Mouse (Mus musculus) heart, adult 11 months (tissue): ENCODE data around the gene Gpa33.

ENCODE experiments used
- DNase-seq: peaks from one replicate; pipeline ENCODE4 v3.0.0; 2022

Gene Gpa33

GRCm38 (mm10) chr1:166165159-166165558 is 35.1 kb downstream of the Gpa33 start:
- DNase-seq, result no peak

GRCm38 (mm10) chr1:166167405-166167804 is 37.4 kb downstream of the Gpa33 start:
- DNase-seq, result peak; percentile 30

- DNase-seq, result peak; percentile 55
These were observed 38.0 kb downstream of the Gpa33 start for GRCm38 (mm10) chr1:166168017-166168416.

GRCm38 (mm10) chr1:166169713-166170112 is 39.7 kb downstream of the Gpa33 start:
- peak; percentile 60 for DNase-seq

- peak; percentile 72 for DNase-seq
These were observed 40.8 kb downstream of the Gpa33 start for GRCm38 (mm10) chr1:166170852-166171251.

GRCm38 (mm10) chr1:166172992-166173391 is 43.0 kb downstream of the Gpa33 start:
- peak; percentile 52 for DNase-seq

- peak; percentile 51 for DNase-seq
These were observed 43.6 kb downstream of the Gpa33 start for GRCm38 (mm10) chr1:166173621-166174020.

- peak; percentile 43 for DNase-seq
These were observed 51.5 kb downstream of the Gpa33 start for GRCm38 (mm10) chr1:166181510-166181909.

- peak; percentile 76 for DNase-seq
These were observed 53.1 kb downstream of the Gpa33 start for GRCm38 (mm10) chr1:166182952-166183627.

GRCm38 (mm10) chr1:166184391-166185229 is 54.6 kb downstream of the Gpa33 start:
- DNase-seq, result no peak

- DNase-seq, result no peak
These were observed 55.3 kb downstream of the Gpa33 start for GRCm38 (mm10) chr1:166185357-166185756.

- no peak for DNase-seq
These were observed 59.8 kb downstream of the Gpa33 start for GRCm38 (mm10) chr1:166189821-166190220.

GRCm38 (mm10) chr1:166204171-166204570 is 74.1 kb downstream of the Gpa33 start:
- DNase-seq, result peak; percentile 41

GRCm38 (mm10) chr1:166205159-166205558 is 75.1 kb downstream of the Gpa33 start:
- peak; percentile 13 for DNase-seq

GRCm38 (mm10) chr1:166209371-166209770 is 79.3 kb downstream of the Gpa33 start:
- DNase-seq, result peak; percentile 21

- DNase-seq, result no peak
These were observed 84.1 kb downstream of the Gpa33 start for GRCm38 (mm10) chr1:166214181-166214580.
